In the genomic region with DNA sequence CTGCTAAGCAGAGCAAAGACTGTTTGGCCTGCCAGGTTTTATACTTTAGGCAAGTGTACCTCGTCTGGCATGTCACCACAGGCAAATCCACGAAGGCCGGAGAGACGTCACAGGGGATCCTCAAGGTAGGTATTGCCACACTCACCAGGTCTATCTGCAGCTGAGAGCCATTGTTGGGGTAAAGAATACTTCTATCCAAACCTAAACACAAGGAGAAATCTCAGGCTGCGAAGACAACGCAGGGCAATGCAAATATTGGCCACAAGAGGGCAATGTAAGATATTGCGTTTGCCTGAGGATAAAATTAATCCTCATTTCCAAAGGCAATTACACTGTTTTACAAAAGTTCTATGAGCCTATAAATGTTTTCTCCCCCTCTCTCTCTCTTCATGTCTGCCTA, we compare ENCODE assay signal across 9 mouse cellular contexts. TPM values are rescaled to one million over a fixed set of nuclear protein-coding genes. Genes with fewer than 3 reads are reported as not detected.
DNase-seq lines count a peak whose midpoint lies in the region; ATAC-seq and TF ChIP-seq lines count a peak whose summit lies in the region.
"Had no signal": no experiment of that assay in that cellular context is flagged by ENCODE, and none has a peak within 500 bp of the region (broad histone marks: within the 10 kb centered on the region; RNA-seq: fewer than 3 reads in every experiment).

No protein-coding gene starts in this region.

- TF ChIP-seq EP300 in MEL (IDR thresholded peaks at IDR 0.05; ENCODE audit: low read depth in 1 of 2, low read length in 2 of 2), result no peak

- no peak for TF ChIP-seq POLR2A in kidney, adult 2 months (IDR thresholded peaks at IDR 0.05; ENCODE audit: low read depth, low read length)
- TF ChIP-seq POLR2A in MEL (IDR thresholded peaks at IDR 0.05; ENCODE audit: control insufficient read depth in 1 of 2, insufficient read depth in 1 of 2, low read depth in 1 of 2, low read length in 2 of 2, poor library complexity in 1 of 2) (no peak), myocyte (IDR thresholded peaks at IDR 0.05; ENCODE audit: insufficient read length, low read depth) (no peak)

- H3ac ChIP-seq in myocyte (ENCODE audit: control insufficient read depth, insufficient read length), result no peak overlapping the region

- 23% methylated on average over 7 of the region's 7 CpGs for WGBS in kidney, adult 2 months
- 24% methylated on average over 7 of the region's 7 CpGs for WGBS in kidney, embryonic 15.5 days

- H3K27me3 ChIP-seq in kidney, adult 2 months (replicated peaks; ENCODE audit: control insufficient read depth, insufficient read depth, low read length), result no peaks in the 10 kb centered on the region
- no peaks in the 10 kb centered on the region for H3K27me3 ChIP-seq in kidney, embryonic 15.5 days
- no peaks in the 10 kb centered on the region for H3K27me3 ChIP-seq in MEL (ENCODE audit: control insufficient read depth in 1 of 2, insufficient read depth in 2 of 2, low read length in 2 of 2)
- no peaks in the 10 kb centered on the region for H3K27me3 ChIP-seq in myocyte (ENCODE audit: control insufficient read depth, insufficient read depth, insufficient read length)

- H3K4me1 ChIP-seq in kidney, adult 2 months (ENCODE audit: control insufficient read depth, insufficient read depth, low read length), result peaks cover 11% of the 10 kb centered on the region; the same call in 1 of the 2 replicates
- no peaks in the 10 kb centered on the region for H3K4me1 ChIP-seq in kidney, embryonic 15.5 days
- H3K4me1 ChIP-seq in MEL (ENCODE audit: control insufficient read depth in 1 of 2, insufficient read depth in 2 of 2, low read length in 2 of 2), result no peaks in the 10 kb centered on the region

- TF ChIP-seq RAD21 in MEL (IDR thresholded peaks at IDR 0.05; ENCODE audit: low read depth, low read length), result peak; percentile 57

- H3K4me2 ChIP-seq in kidney, embryonic 15.5 days, result no peak overlapping the region
- H3K4me2 ChIP-seq in myocyte (ENCODE audit: low read depth), result peak overlapping the region; percentile 65

- no peaks in the 10 kb centered on the region for H3K9me3 ChIP-seq in kidney, embryonic 15.5 days (replicated peaks)
- no peaks in the 10 kb centered on the region for H3K9me3 ChIP-seq in MEL (replicated peaks; ENCODE audit: insufficient read depth, low read length)

- peak; percentile 43 for DNase-seq in kidney, adult 2 months
- DNase-seq in MEL (ENCODE audit: low read depth, low spot score), result peak; percentile 25
- DNase-seq in cerebellum, adult 8-10 months, result peak; percentile 20
- DNase-seq in layer of hippocampus, postnatal 25 days (ENCODE audit: extremely low spot score in 1 of 2, low spot score in 1 of 2), result peak; percentile 34 to 68

- H3K79me2 ChIP-seq in MEL (ENCODE audit: control insufficient read depth, insufficient read depth, low read length, poor library complexity) (no peaks in the 10 kb centered on the region), myocyte (ENCODE audit: control insufficient read depth, insufficient read depth) (no peaks in the 10 kb centered on the region)

- H3K27ac ChIP-seq in kidney, adult 2 months (ENCODE audit: insufficient read depth, low read depth, low read length), result peak overlapping the region; percentile 64
- H3K27ac ChIP-seq in kidney, embryonic 15.5 days, result no peak overlapping the region
- H3K27ac ChIP-seq in MEL (ENCODE audit: control insufficient read depth, low read depth, low read length), result no peak overlapping the region
- H3K27ac ChIP-seq: macrophage had no signal

- peak; percentile 42 for TF ChIP-seq CTCF in kidney, adult 2 months (conservative IDR thresholded peaks at IDR 0.05; ENCODE audit: insufficient read depth, insufficient read length, low read depth, low read length)
- peak; percentile 57 to 81 (median 63) for TF ChIP-seq CTCF in MEL (IDR thresholded peaks at IDR 0.05 in 2 of 3, conservative IDR thresholded peaks at IDR 0.05 in 1 of 3; ENCODE audit: control insufficient read depth in 1 of 3, insufficient read depth in 1 of 3, low read depth in 2 of 3, low read length in 3 of 3, poor library complexity in 1 of 3, severe bottlenecking in 1 of 3)

- H3K4me3 ChIP-seq in kidney, adult 2 months (ENCODE audit: insufficient read depth, low read depth, low read length), result no peak overlapping the region
- no peak overlapping the region for H3K4me3 ChIP-seq in kidney, embryonic 15.5 days (replicated peaks)
- H3K4me3 ChIP-seq in MEL (ENCODE audit: control insufficient read depth in 1 of 2, insufficient read depth in 1 of 2, low read depth in 2 of 2, low read length in 2 of 2) (no peak overlapping the region), myocyte (no peak overlapping the region)

- H3K36me3 ChIP-seq in kidney, adult 2 months (ENCODE audit: control insufficient read depth, insufficient read depth, low read length), result peaks cover 10% of the 10 kb centered on the region
- no peaks in the 10 kb centered on the region for H3K36me3 ChIP-seq in kidney, embryonic 15.5 days
- no peaks in the 10 kb centered on the region for H3K36me3 ChIP-seq in MEL (ENCODE audit: control insufficient read depth in 1 of 2, insufficient read depth in 2 of 2, low read length in 2 of 2)
- H3K36me3 ChIP-seq in myocyte (ENCODE audit: control insufficient read depth, insufficient read depth), result peaks cover 5% of the 10 kb centered on the region

- ATAC-seq in kidney, embryonic 15.5 days (replicated peaks; ENCODE audit: low FRiP score), result no peak
- ATAC-seq in frontal cortex, adult (ENCODE audit: low TSS enrichment), result peak; percentile 93
- no peak for ATAC-seq in inflammation-experienced regulatory T-cells, adult 6 months

- no peak overlapping the region for H3K9ac ChIP-seq in kidney, embryonic 15.5 days
- no peak overlapping the region for H3K9ac ChIP-seq in MEL (ENCODE audit: control insufficient read depth, low read depth, low read length, poor library complexity, severe bottlenecking)

TF ChIP-seq in MEL, 35 proteins besides CTCF, POLR2A, EP300 and RAD21 (continues in another document):
- TF ChIP-seq CHD2 (IDR thresholded peaks at IDR 0.05; ENCODE audit: low read length) (no peak), USF2 (IDR thresholded peaks at IDR 0.05; ENCODE audit: borderline replicate concordance in 1 of 2, insufficient read depth in 1 of 2, low read depth in 1 of 2, low read length in 2 of 2) (no peak), TBP (IDR thresholded peaks at IDR 0.05; ENCODE audit: low read depth, low read length) (no peak), MYB (IDR thresholded peaks at IDR 0.05; ENCODE audit: low read depth, low read length) (no peak), NRF1 (IDR thresholded peaks at IDR 0.05; ENCODE audit: insufficient read depth, low read depth, low read length, poor library complexity, severe bottlenecking) (no peak), HCFC1 (IDR thresholded peaks at IDR 0.05; ENCODE audit: low read depth, low read length) (no peak), GABPA (IDR thresholded peaks at IDR 0.05; ENCODE audit: low read depth, low read length) (no peak), MYC (IDR thresholded peaks at IDR 0.05; ENCODE audit: low read depth, low read length) (no peak), SMC3 (IDR thresholded peaks at IDR 0.05; ENCODE audit: low read depth, low read length) (peak; percentile 63), RCOR1 (IDR thresholded peaks at IDR 0.05; ENCODE audit: low read depth, low read length) (no peak), SIN3A (IDR thresholded peaks at IDR 0.05; ENCODE audit: low read length) (no peak), MEF2A (IDR thresholded peaks at IDR 0.05; ENCODE audit: extremely low read depth, insufficient replicate concordance, low read depth, low read length, poor library complexity, severe bottlenecking) (no peak), ZC3H11A (IDR thresholded peaks at IDR 0.05; ENCODE audit: low read depth, low read length) (peak; percentile 27; the same call in 1 of the 2 replicates), ZNF384 (IDR thresholded peaks at IDR 0.05; ENCODE audit: low read depth, low read length) (no peak), JUND (IDR thresholded peaks at IDR 0.05; ENCODE audit: low read depth, low read length) (no peak), USF1 (IDR thresholded peaks at IDR 0.05; ENCODE audit: low read depth, low read length) (no peak)

TF ChIP-seq in myocyte, 11 proteins besides CTCF, POLR2A, EP300 and RAD21:
- TF ChIP-seq USF1 (IDR thresholded peaks at IDR 0.05; ENCODE audit: low read depth), result no peak
- TF ChIP-seq MYOG (IDR thresholded peaks at IDR 0.05; ENCODE audit: control insufficient read depth in 1 of 3, insufficient read depth in 1 of 3, insufficient read length in 2 of 3, low read depth in 2 of 3), result no peak
- TF ChIP-seq E2F4 (IDR thresholded peaks at IDR 0.05; ENCODE audit: insufficient read depth), result no peak
- no peak for TF ChIP-seq SRF (IDR thresholded peaks at IDR 0.05; ENCODE audit: control insufficient read depth, insufficient read length, low read depth)
- no peak for TF ChIP-seq MYOD1 (IDR thresholded peaks at IDR 0.05; ENCODE audit: control insufficient read depth in 1 of 3, insufficient read length in 2 of 3, low read depth in 2 of 3)
- no peak for TF ChIP-seq CEBPB (IDR thresholded peaks at IDR 0.05; ENCODE audit: insufficient read depth, poor library complexity, severe bottlenecking)

RNA-seq across cellular contexts. Expression of a gene that starts 5.2 kb away (rescaled TPM):
- 17.3 and 21.3 TPM in 2 replicates for polyA plus RNA-seq in kidney, adult 2 months (2012; rRNA removed)
- polyA plus RNA-seq in kidney, embryonic 15.5 days (2015; fragmentation: Nextera tagmentation; extraction: Ambion mirVana), result 5.5 and 6.4 TPM in 2 replicates
- total RNA-seq in MEL (2012; rRNA removed), result not detected in 2 replicates
- polyA plus RNA-seq in MEL (2012; ENCODE audit: insufficient read depth in 1 of 2, insufficient read length in 2 of 2, low read depth in 1 of 2, low replicate concordance in 2 of 2, missing spikeins in 1 of 2) (not detected), myocyte (2012; fragmentation: generic; extraction: Trizol) (1.1 TPM)
- under 1 TPM; 0.02 to 0.05 TPM for total RNA-seq in layer of hippocampus, postnatal 25 days (2021)
- not detected for polyA plus RNA-seq in inflammation-experienced regulatory T-cells, adult 6 months (2017; shearing (Covaris generic))
- polyA plus RNA-seq: macrophage had no signal
